Mouse (Mus musculus): ENCODE data around the gene AU040320. TPM values are rescaled to one million over a fixed set of nuclear protein-coding genes. Genes with fewer than 3 reads are reported as not detected.

The AU040320 gene
- total RNA-seq, 2 experiments from 2014 or later: 23.5 TPM

DNA sequence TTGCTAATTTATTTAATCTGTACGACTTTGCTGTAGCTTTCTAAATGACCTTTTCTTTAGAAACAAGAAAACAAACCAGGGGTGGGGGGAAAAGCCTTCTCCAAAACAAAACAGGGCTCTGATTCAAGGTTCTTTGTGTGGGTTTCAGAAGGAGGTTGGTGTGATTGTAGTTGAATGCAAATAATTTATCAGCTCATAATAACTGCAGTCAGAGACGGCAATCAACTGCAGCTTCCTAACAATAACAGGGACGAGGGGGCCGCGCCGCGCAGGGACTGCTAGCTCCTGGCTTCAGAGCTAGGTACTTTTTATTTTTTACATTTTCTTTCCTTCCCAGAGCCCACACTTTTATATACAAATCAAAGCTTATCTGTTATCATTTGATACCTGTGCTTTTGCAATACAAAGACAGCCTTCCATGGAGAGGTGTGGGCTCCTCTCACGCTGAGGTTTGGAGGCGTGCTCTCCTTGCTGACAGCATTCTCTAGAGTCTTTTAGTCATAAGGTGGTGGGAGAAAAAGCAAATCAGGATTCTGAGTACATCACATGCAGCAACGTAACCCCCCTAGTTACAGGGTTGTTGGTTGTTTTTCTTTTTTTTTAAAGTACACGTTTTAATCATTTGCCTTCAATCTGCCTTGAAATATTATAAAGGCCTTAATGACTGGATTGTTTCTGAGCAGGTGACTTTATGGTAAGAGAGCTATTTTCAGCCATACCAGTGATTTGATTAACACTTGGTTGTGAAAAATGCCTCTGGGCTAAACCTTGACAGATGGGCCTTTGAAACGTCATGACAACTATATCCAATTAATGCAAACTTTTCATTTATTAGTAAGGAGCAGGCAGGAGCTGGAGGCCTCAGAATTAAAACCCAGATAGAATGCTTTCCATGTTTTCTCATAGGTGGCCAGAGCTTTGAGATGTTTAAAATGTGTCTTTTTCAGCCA, 26.8 kb downstream of the AU040320 start:
- intact Hi-C loops (cut with DNase I): no loop called here
- no peak for DNase-seq

DNA sequence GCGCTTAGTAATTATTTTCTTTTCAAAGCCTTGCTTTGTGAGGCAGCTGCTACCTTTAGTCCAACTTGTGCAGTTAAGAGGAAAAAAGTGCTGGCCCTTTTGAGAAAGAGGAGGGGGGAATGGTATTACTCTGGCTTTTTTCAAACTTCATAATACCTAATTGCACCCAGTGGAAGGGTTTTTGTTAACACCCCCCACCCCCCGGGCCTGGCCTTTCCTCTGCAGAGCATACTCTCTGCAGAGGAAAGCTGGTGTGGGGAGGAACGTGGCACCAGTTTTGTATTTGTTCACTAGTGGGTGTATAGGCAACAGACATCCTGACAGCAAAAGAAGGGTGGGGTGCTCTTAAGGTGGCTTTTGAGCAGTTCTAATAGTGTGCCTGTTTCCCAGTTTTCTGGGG, 28.5 kb downstream of the AU040320 start:
- DNase-seq: no peak
- intact Hi-C loops (cut with DNase I): no loop called here

DNA sequence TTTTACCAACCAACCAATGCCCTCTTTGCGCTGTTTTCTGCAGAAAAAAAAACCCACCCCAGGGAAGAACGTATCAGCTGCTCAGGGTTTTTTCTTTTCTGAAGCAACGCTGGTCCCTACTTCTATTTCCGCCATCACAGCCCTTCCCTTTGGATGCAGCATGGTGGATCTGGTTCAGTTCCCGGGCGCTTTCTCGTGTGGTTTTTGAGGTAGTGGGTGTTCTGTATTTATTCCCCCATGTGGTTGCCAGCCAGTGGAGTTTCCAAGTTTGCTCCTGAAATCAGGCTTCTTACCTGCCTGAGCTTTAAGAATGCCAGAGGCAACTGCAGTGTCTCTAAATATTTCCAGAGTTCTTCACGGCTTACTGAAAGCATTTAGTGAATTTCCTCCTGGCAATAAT, 29.2 kb downstream of the AU040320 start:
- intact Hi-C loops (cut with DNase I): no loop called here
- DNase-seq: no peak

DNA sequence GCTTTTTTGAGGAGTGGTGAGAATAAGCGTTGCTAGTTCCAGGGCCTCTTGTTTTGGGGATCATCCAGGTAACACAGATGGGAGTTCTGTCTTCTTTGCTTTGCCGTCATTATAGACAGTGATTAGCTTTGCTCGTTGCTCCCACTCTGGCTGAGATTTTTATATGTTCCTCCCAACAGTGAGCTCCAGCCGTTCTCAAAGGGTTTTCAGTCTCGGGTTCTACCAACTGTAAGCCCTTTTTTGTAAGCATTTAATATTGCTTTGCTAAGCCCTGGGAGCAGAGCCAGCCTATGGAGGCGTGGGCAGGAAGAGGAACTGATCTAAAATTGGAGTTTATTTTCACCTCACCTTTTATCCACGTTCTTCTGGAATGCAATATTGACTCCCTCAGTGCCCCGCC, 29.7 kb downstream of the AU040320 start:
- DNase-seq: no peak
- intact Hi-C loops (cut with DNase I): no loop called here

DNA sequence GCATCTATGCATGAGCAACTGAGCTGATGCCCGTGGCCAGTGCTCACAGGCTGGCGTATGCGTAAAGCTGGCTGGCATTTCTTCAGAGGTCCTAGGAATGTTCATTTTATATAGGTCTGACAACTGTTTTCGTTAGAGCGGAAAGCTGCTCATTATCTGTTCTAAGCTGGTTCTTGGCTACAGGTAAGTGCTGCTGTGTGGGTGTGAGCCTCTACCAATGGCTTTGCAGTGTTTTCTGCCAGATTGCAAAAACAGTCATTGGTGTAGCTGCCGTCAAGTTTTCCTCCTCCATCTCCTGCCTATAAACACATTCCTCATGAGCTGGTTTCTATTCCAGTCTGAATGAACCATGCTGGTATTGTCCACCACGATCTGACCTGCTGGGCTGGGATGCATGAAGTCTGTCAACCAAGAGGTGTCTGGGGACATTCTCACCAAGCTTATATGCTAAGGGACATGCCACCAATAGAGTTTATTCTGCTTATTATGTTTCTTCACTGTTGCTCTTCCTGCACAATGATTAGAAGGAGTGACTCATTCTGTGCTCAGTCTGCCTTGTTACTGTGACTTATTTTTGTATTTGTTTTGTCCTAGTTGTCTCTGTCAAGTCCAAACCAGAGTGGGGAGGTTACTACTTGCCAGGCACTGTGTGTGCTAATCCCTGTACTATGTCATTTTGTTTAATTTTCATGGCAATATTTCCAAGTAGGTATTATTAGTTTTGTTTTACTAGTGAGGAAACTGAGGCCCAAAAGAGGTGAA, 39.2 kb downstream of the AU040320 start:
- intact Hi-C loops (cut with DNase I): no loop called here
- no peak for DNase-seq

DNA sequence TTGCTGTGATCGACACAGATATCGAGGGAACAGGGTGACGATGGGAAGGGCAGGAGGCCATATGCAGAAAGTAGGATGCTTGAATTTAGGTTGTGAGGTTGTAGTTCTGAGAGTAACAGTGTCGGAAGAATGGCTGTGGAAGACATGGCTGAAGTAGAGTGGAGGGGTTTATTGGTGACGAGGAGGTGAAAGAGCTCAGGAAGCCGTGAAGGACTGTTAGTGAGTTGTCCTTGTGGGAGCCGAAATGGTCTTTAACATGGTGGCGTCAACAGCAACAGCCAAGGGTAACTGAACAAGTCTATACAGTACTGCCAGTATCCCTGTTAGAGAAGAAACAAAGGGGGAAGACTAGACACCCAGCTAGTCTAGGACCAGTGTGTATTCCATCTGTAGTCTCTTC, 48.8 kb downstream of the AU040320 start:
- intact Hi-C loops (cut with DNase I): no loop called here
- no peak for DNase-seq

DNA sequence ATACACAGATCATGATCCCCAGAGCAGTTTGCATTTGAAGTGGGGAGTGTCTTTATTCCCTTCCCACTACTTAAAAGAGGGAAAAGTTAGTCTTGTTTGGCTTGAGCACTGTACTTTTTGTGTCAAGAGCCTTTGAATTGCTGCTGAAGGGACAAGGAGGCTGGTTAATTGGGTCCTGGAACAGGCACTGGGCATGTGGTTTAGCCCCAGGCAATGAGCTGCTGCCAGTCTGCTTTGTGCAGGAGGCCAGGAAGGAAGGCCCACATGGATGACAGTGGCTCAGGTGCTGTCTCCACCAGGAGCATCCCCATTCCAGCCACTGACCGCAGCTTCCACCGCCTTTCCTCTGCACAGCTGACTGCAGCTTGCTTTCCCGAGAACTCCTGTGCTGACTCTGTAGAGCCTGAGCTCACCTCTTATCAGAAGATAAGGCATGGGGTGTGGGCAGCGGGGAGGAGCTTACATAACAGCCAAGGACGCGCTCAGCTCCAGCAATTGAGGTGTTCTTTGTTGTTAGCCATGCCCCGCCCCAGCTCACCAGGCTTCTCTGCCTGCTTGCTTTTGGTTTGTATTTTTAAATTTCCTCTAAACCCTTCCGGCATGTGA, 50.0 kb downstream of the AU040320 start:
- no peak for DNase-seq

DNA sequence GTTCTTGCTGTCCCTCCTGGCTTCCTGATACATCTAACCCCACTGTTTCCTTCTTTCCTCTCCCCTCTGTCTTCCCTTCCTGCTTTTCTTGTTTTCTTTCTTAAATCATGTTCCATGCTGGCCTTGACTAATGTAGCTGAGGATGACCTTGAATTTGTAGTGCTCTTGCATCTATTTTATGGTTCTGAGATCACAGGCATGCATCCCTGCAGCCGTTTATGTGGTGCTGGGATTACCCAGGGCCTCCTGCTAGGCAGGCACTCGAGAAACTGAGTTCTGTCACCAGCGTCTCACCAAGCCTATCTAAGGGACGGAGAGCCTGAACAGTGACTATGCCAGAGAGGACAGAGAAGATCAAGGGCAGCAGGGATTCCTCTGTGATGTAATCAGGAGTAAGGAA, 52.4 kb downstream of the AU040320 start:
- DNase-seq: no peak
- intact Hi-C loops (cut with DNase I): no loop called here

More for the DNA sequence above, 50.0 kb downstream of the AU040320 start:
- intact Hi-C loops (cut with DNase I): no loop called here

DNA sequence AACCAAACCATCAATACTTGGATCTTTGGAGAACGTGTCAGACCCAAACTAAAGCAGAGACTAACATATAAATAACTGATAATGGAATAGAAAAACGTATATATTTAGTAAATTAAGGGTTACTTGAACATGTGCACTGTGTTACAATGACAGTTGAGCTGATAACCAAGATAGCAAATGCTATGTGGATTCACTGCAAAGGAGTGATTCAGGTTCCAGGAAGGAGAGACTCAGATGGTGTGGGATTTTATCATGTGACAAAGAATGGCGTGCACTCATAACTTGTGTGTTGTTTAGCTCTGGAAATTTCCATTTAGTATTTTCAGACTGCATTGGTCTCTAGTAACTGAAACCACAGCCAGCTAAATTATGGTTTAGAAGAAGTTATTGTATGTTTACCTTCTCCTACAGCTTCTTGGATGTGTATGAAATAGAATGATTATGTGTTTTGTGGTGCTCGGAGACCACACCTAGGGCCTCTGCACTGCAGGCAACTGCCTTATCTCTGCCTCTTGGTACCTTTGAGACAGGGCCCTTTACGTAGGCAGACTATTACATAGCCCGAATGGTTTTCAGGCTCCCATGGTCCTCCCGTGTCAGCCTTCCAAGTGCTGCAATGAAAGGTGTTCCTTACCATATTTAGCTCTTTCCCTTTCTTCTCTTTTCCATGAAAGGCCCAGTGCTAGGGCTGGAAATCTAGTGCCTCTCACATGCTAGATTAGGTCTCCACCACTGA, 53.5 kb downstream of the AU040320 start:
- DNase-seq: no peak
- intact Hi-C loops (cut with DNase I): no loop called here

DNA sequence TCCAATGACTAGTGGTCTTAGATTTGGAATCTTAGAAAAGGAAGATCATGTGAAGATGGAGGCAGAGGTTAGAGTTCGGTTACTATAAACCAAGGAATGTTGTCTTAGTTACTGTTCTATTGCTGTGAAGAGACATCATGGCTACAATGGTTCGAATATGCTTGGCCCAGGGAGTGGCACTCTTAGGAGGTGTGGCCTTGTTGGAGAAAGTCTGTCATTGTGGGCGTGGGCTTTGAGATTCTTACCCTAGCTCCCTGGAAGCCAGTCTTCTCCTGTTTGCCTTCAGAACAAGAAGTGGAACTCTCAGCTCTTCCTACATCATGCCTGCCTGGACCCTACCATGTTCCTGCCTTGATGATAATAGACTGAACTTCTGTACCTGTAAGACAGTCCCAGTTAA, 57.2 kb downstream of the AU040320 start:
- intact Hi-C loops (cut with DNase I): no loop called here
- DNase-seq: no peak

DNA sequence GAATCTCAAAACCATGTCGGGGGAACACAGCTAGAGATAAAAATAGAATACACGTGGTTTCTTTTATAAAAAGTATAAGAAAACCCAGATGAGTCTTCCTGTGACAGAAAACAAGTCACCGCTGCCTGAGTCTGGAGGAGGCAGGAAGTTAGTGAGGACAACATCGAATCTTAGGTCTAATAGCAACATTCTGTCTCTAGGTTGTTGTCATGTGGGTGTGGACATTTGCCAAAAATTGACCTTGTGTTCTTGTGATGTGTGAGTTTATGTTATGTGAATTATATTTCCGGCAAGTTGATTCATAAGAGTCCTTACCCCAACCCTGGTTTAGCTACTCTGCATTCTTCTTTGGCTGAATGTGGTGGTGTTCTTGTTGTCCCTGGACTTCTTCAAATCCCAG, 59.9 kb downstream of the AU040320 start:
- intact Hi-C loops (cut with DNase I): no loop called here
- no peak for DNase-seq

DNA sequence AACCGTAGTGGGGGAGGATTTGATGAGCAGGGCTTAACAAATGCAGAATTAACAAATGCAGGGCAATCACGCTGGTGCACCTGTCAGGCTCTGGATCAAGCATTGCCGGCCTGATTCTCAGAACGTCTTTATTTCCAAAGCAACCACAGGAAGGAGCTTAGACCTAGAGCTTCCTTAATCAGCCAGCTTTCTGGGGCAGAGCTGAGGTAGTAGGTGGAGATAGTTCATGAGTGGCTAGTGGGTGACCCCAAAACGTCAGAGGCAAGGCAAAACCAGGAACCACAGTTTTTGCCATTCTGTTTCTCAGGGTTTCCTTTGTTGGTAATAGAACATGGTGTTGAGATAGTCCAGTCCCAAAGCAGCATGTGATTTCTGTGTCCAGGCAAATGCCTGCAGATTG, 61.5 kb downstream of the AU040320 start:
- DNase-seq: no peak
- intact Hi-C loops (cut with DNase I): no loop called here

DNA sequence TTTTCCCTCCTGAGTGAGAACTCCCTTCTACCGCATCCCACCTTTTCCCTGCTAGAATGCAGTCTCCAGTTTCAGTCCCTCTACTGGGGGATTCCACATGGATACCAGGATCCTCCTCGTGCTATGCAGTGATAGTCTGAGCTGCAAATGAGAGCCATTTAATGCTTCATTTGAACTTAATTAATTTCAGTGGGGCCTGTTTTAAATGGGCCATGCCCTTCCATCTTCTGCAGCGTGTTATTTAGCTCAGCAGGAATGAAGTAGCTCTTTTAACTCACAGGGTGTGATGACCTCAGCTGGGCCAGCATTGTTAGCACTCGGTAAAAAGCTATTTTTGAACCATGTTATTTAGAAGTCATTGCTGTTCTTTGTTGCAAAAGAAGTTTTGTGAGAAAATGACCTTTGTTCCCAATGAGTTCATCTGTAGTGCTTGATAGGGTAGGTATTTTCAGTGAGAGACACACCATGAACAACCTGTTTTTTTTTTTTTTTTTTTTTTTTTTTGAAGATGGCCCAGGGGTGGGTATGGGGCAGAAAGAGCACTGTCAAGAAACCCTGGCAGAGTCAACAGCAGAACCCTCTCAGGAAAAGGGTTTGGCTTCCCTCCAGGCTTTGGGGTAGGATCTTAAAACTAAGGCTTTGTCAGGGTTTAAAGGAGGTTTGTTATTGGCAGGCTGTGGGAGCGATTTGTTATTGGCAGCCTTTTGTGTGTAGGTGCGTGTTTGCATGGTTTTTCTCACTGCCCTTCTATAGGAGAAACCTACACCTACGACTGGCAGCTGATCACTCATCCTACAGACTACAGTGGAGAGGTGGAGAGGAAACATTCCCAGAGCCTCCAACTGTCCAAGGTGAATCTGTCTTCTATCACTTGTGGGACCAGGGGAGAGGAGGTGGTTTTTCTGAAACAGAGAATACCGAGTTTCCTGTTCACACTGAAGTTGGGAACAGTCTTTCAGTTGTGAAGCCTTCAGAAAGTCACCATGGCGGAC, 69.8 kb downstream of the AU040320 start:
- intact Hi-C loops (cut with DNase I): no loop called here
- no peak for DNase-seq

DNA sequence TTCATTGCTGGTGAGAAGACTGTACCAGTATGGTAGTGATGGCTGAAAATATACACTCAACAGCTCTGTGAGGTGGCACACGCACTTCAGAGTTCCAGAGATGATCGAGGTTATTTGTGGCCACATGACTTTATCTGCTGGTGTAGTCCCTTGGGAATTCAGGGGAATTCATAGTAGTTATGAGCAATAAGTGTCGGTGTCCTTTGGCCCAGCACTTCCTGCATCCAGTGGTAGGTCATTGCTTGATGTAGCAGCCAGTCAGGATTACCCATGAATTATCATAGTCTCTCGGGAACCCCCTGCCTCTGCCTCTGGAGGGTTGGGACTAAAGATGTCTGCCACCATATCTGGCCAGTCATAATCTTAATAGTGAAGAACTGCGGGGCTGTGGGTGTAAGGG, 70.6 kb downstream of the AU040320 start:
- intact Hi-C loops (cut with DNase I): no loop called here
- no peak for DNase-seq

DNA sequence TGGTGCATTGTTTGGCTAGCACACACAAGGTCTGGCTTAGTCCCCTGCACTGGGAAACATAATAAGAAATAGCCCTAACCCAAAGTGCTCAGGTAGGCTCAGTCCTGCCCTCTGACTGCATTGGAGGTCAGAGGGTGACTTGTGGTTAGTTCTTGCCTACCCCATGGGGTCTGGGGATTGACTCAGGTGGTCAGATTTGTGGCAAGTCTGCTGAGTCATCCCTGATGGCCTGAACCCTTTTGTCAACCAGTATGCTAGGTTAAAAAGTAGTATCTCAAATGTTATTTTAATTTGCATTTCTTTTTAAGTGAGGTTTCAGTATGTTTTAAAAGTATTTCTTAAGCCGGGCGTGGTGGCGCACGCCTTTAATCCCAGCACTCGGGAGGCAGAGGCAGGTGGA, 77.8 kb downstream of the AU040320 start:
- intact Hi-C loops (cut with DNase I): no loop called here
- DNase-seq: no peak

DNA sequence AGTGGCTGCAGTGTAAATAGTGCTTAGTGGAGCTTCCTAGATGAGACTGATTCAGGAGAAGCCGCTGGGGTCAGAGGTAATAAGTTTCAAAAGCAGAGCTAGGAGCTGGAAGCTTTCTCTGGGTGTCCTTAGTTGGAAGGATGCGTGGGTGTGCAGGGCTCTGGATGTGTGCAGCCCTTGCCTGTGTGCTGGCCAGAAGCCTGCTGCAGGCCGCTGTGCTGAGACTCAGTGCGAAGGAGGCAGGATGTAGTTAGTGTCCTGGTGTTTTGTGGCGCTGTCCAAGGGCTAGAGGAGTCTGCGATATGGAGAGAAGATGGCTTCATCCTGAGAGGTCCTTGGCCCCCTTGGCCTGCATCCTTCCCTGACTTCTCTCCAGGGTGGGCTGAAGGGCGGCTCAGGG, 85.5 kb downstream of the AU040320 start:
- intact Hi-C loops (cut with DNase I): no loop called here
- no peak for DNase-seq

DNA sequence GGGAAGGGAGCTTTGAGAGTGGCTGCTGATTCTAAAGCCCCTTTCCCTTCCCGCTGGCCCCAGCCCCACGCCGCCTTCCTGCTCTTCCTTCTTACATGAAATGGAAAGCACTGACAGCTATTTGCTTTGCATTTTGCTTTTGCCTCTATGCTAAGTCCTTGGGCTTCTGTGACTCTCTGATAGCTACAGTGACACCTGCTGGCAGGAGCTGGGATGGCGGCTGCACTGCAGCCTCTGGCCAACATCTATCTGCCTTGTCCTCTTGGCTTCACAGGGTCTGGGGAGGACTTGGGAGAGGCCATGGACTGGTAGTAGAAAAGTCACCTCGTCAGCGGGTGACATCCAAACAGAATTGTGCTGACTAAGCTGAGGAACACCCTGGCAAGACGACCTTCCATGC, 86.5 kb downstream of the AU040320 start:
- DNase-seq: peak; percentile 73 to 79
- intact Hi-C loops (cut with DNase I): loop anchor here (2.0 to 5.0 kb wide), 3 partner anchors 93 to 288 kb away; no protein-coding TSS in a partner anchor

DNA sequence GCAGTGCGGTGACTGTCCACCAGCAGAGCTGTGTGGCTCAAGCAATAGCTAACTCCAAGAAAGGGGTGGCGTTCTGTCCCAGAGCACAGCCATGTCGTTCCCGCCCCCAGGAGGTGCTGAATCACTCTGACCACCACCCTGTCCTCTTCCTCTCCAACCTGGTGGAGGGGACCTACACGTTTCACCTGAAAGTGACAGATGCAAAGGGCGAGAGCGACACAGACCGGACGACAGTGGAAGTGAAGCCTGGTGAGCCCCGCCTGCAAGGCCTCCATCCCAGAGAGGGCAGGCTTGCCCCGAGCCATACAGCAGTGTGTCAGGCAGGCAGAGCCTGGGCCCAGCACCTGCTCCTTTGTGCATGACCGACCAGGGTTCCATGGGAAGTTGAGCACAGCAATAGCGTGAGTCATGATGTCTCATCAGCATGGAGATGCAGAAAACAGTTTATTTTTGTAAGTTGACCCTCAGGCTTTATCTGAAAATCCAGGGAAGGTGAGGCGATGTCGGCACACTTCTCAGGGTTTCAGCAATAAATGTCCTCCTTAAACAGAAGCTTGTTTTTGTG, 87.7 kb downstream of the AU040320 start:
- no peak for DNase-seq
- intact Hi-C loops (cut with DNase I): loop anchor here (2.0 to 5.0 kb wide), 3 partner anchors 94 to 289 kb away; no protein-coding TSS in a partner anchor

DNA sequence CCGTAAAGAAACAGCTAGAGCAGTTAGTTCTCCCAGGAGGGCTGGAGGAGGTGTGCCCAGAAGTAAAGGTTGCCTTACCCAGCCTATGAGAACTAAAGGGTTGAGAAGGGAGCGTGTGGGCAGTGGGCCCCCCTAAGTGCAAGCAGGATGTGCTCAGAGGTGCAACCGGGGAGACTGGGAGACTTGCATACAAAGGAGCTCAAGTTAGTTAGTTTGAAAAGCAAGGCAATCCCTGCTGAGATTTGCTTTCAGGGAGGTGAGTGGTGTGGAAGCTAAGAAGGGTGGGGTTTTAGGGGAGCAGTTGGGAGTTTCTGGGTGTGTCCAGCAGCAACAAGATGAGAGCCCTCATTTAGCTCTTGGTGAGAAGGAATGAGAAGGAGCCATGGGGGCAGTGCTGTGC, 89.6 kb downstream of the AU040320 start:
- DNase-seq: no peak
- intact Hi-C loops (cut with DNase I): loop anchor here (5.0 kb wide), 2 partner anchors 96 to 291 kb away; no protein-coding TSS in a partner anchor

All from gastrocnemius, postnatal 36 days (tissue).